Mouse (Mus musculus) myocyte (in vitro differentiated cells): ENCODE measurements around the gene Slc41a2.
"Not testable (repeated sequence)": the region's sequence is repeated elsewhere in the genome, so short reads cannot be mapped to it uniquely, and the experiment has no call there.

Experiments
- MAX ChIP-seq: IDR thresholded peaks from one replicate; pipeline ENCODE4 v1.6.1; 2011; ENCODE audit warnings: low read depth, mild to moderate bottlenecking, control low read depth
- POLR2A ChIP-seq: IDR thresholded peaks from one replicate; pipeline ENCODE4 v1.6.1; 2011; ENCODE audit warnings: low read depth, mild to moderate bottlenecking, control low read depth, moderate library complexity; ENCODE audit not compliant: insufficient read length
- SRF ChIP-seq: IDR thresholded peaks from one replicate; pipeline ENCODE4 v1.6.1; 2011; ENCODE audit warnings: low read depth; ENCODE audit not compliant: control insufficient read depth, insufficient read length
- TCF3 ChIP-seq: IDR thresholded peaks from one replicate; pipeline ENCODE4 v1.6.1; 2011; ENCODE audit warnings: low read depth, control low read depth; ENCODE audit not compliant: insufficient read length
- USF1 ChIP-seq: IDR thresholded peaks from one replicate; pipeline ENCODE4 v1.6.1; 2011; ENCODE audit warnings: low read depth, mild to moderate bottlenecking, control low read depth, moderate library complexity

GRCm38 (mm10) chr10:83351779-83352178, 14.1 kb upstream of the Slc41a2 start:
- TF ChIP-seq POLR2A, USF1, SRF, MAX, TCF3: not testable (repeated sequence)
